Mouse (Mus musculus): ENCODE results near the gene Tas2r105.

DNA sequence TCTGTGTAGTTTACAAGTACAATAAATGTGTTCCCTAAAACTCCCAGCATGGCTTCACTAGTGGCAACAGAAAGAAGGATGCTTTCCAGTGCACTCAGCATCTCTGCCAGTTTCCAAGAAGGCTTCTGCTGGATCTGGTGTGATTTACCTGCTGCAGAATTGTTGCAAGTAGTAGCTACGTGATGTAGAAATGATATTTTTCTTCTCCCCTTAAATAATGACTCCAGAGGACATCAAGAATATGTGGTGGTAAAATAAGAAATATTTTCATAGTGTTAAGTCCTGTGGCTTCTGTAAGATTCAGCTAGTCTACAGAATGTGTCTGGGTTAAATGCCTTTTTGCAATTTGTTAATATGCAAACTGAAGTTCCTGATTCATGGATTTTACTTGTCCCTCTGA is 1.7 kb downstream of the Tas2r105 start, which contains the start of gene Tas2r104:
- TF ChIP-seq CTCF (IDR thresholded peaks at IDR 0.05; ENCODE audit: extremely low read depth, insufficient read depth, low read length) (no peak), POLR2A (IDR thresholded peaks at IDR 0.05; ENCODE audit: extremely low read depth, insufficient read depth, low read length) (no peak)

Measured in cortical plate, adult 2 months (tissue).